Mouse (Mus musculus) small intestine, adult 2 months (tissue): Measurements from ENCODE around the gene Ccdc30.

Experiments
- CTCF ChIP-seq: fragments of 200-500 bp; IDR thresholded peaks from 2 replicates; pipeline ENCODE4 v1.5.1; 2012; ENCODE audit warnings: low read depth, mild to moderate bottlenecking, control low read depth, inconsistent platforms, low read length, moderate library complexity, mixed read lengths; ENCODE audit not compliant: insufficient replicate concordance, insufficient read length; ENCODE audit errors: extremely low read depth
- POLR2A ChIP-seq: fragments of 200-500 bp; IDR thresholded peaks from 2 replicates; pipeline ENCODE4 v1.6.1; 2012; ENCODE audit warnings: low read depth, mild to moderate bottlenecking, control low read depth, inconsistent platforms, low read length, moderate library complexity

DNA sequence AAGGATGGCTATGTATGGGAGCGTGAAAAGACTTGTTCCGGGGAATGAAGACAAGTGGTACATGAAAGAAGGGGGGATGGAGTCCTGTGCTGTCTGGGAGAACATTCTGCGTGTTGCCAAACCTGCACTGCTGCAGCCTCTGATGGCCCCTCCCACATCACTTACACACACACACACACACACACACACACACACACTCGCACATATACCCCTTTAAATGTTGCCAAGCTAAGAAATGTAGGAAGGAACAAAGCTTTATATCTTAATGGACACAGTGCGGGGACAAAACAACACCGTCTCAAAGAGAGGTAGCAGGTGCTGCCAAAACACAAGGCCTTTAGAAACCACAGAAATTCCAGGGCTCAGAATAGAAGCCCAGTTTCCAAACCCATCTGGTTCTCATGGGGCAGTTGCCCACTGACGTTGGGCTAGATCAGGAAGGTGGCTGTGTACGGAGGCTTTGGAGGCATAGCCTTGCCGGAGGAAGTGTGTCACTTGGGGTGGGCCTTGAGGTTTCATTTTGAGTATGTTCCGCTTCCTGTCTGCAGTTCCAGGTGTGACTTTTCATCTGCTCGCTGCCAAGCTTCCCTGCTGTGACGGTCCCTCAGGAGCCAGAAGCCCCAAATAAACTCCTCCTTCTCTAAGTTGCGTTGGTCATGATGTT lies 48.6 kb upstream of the Ccdc30 start:
- TF ChIP-seq CTCF (no peak), POLR2A (no peak)
